Mouse (Mus musculus): ENCODE data around the gene Rpn2.

Gene Rpn2

DNA sequence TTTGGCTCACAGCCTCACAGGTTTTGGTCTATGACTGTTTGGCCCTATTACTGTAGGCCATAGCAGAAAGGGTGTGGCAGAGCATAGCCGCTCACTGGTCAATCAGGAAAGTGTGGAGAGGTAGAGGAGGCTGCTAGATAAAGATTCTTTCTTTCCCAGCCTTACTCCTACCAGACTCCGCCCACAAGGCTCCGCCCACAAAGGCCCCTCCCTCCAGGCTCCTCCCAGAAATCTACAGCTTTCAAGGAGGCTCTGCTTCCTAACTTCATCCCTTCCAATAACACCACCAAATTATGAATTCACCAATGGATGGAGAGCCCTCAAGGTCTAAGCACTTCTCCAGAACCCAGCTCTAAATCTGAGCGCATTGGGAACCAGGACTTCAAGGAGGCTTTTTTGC is 74.4 kb downstream of the Rpn2 start:
- no peak for DNase-seq

GRCm38 (mm10) chr2:157354106-157354505 is 75.3 kb downstream of the Rpn2 start:
- DNase-seq: no peak

- no peak for DNase-seq
Observed at GRCm38 (mm10) chr2:157360028-157360427, 81.2 kb downstream of the Rpn2 start.

- no peak for DNase-seq
Observed at GRCm38 (mm10) chr2:157363031-157363430, 84.2 kb downstream of the Rpn2 start.

DNA sequence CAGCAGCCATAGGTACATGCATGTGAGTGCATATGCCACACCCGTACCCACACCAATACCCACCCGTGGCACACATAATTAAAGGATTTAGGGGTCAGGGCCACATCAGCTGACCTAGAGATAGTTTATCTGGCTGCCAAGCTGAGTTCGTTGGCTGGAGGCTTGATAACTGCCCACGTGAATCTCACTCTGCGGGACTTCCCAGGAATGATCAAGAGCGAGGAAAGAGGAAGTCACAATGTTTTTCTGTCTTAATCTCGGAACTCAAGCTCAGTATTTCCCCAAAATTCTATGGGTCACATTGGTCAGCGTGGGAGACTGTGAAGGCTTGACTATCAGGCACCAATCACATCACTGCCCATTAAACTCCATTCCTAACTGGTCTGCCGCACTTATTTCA is 87.9 kb downstream of the Rpn2 start:
- no peak for DNase-seq

DNA sequence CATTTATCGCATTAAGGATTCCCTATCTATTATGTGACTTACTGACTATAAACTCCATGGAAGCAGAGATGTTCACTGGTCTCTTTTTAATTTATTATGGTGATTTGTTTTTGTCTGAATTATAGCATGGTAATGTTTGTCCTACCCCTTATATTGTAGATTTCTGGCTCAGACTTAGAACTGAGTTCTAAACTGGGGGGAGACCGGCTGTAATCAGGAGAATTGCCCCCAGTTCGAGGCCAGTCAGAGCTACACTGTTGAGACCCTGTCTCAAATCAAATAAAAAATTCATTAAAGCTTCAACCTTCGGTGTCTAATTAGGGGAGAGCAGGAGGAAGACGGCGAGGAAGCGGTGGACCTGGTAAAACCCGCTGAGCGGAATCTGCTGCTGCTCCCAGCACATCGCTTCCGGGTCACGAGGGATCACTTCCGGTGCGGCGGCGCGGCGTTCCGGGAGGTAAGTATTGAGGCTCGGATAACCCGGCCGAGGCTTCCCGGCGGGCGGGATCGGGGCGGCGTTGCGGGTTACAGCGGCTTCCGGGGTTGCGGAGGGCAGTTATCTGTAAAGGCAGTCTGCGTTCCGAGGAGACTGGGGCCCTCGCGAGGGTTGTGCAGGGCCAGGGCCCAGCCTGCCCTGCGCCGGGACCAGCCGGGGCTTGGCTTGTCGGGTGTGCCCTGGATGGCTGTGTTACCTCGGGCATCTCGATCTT is 88.5 kb downstream of the Rpn2 start, which contains the start of gene Manbal:
Manbal (plus strand) TSS at position 411 of the 710 bp plus-strand sequence.
- DNase-seq: peak; percentile 94

GRCm38 (mm10) chr2:157367991-157368390 is 89.2 kb downstream of the Rpn2 start:
- peak; percentile 21 for DNase-seq

DNA sequence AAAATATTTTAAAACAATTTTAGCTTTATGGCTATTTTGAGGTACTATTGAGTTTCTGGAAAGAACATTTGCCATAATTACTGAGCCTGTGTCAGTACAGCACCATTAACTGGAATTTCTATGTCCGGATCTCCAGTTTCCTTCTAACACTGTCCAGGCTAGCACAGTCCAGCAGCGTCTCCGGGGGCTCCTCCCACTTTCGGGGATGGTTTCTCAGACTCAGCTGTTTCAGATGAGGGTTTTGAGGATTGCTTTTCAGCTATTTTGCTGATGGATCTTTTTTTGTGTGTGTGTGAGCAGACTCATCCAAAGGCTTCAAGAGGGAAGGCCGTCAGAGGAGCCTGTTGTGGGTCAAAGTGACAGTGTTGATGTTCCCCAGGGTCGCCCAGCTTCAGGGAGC is 92.9 kb downstream of the Rpn2 start:
- no peak for DNase-seq

DNA sequence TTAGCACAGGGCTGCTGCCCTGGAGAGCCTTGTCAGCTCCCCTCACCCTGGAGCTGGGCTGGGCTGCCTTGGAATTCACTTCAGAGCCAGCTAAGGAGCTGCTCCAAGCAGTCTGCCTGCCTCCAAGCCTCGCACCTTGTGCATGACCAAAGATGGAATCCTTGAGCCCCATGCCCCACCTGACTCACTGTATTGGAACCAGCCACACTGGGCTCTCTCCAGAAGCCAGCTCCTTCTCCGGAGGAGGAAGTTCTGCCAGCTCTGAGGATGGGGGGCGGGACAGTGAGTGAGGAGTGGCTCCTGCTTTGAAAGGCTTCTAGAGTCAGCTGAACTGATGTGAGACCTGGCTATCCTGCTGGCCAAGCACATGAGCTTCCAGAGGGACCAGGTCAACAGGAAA is 94.9 kb downstream of the Rpn2 start:
- DNase-seq: no peak

GRCm38 (mm10) chr2:157375051-157375450 is 96.2 kb downstream of the Rpn2 start:
- no peak for DNase-seq
